Mouse (Mus musculus): ENCODE data around the gene Arfrp1. TPM values are rescaled to one million over a fixed set of nuclear protein-coding genes. Genes with fewer than 3 reads are reported as not detected.

The Arfrp1 gene
- polyA plus RNA-seq, 1 experiment, result 69.6 TPM

GRCm38 (mm10) chr2:181386663-181387210, 21.5 kb upstream of the Arfrp1 start:
- no peaks in the 10 kb centered on the region for H3K27me3 ChIP-seq (ENCODE audit: control insufficient read depth, insufficient read depth, low read length)
- DNase-seq, result no peak
- H3K4me1 ChIP-seq (replicated peaks; ENCODE audit: control insufficient read depth, insufficient read depth, low read length), result peaks cover under 1% of the 10 kb centered on the region; the same call in 1 of the 2 replicates
- 93% methylated on average over 4 of the region's 4 CpGs for WGBS
- no peak overlapping the region for H3K4me3 ChIP-seq (ENCODE audit: control insufficient read depth, insufficient read depth, low read length)
- no peak overlapping the region for H3K27ac ChIP-seq (ENCODE audit: control insufficient read depth, insufficient read depth, low read length)
- peaks cover 15% of the 10 kb centered on the region for H3K36me3 ChIP-seq (ENCODE audit: control insufficient read depth, insufficient read depth, low read length)
- no peak for TF ChIP-seq POLR2A (IDR thresholded peaks at IDR 0.05; ENCODE audit: control insufficient read depth, extremely low read depth, insufficient read depth, low read length, poor library complexity)

- TF ChIP-seq CTCF (IDR thresholded peaks at IDR 0.05; ENCODE audit: borderline replicate concordance, control insufficient read depth, extremely low read depth, insufficient read depth, low read length, poor library complexity), result no peak
- TF ChIP-seq POLR2A (IDR thresholded peaks at IDR 0.05; ENCODE audit: control insufficient read depth, extremely low read depth, insufficient read depth, low read length, poor library complexity), result no peak
- H3K4me3 ChIP-seq (ENCODE audit: control insufficient read depth, insufficient read depth, low read length), result no peak overlapping the region
- DNase-seq, result no peak
- peaks cover 5% of the 10 kb centered on the region for H3K4me1 ChIP-seq (replicated peaks; ENCODE audit: control insufficient read depth, insufficient read depth, low read length)
- H3K27me3 ChIP-seq (ENCODE audit: control insufficient read depth, insufficient read depth, low read length), result no peaks in the 10 kb centered on the region
- peaks cover 15% of the 10 kb centered on the region for H3K36me3 ChIP-seq (ENCODE audit: control insufficient read depth, insufficient read depth, low read length)
- H3K27ac ChIP-seq (ENCODE audit: control insufficient read depth, insufficient read depth, low read length), result no peak overlapping the region
- 93% methylated on average over 3 of the region's 3 CpGs for WGBS
These were observed 20.7 kb upstream of the Arfrp1 start for GRCm38 (mm10) chr2:181385885-181386284.

- Histone ChIP-seq H3K4me3 (ENCODE audit: control insufficient read depth, insufficient read depth, low read length) (no peak overlapping the region), H3K36me3 (ENCODE audit: control insufficient read depth, insufficient read depth, low read length) (peaks cover 18% of the 10 kb centered on the region), H3K27ac (ENCODE audit: control insufficient read depth, insufficient read depth, low read length) (no peak overlapping the region), H3K27me3 (ENCODE audit: control insufficient read depth, insufficient read depth, low read length) (no peaks in the 10 kb centered on the region), H3K4me1 (replicated peaks; ENCODE audit: control insufficient read depth, insufficient read depth, low read length) (peaks cover 10% of the 10 kb centered on the region)
- no peak for TF ChIP-seq POLR2A (IDR thresholded peaks at IDR 0.05; ENCODE audit: control insufficient read depth, extremely low read depth, insufficient read depth, low read length, poor library complexity)
- TF ChIP-seq CTCF (IDR thresholded peaks at IDR 0.05; ENCODE audit: borderline replicate concordance, control insufficient read depth, extremely low read depth, insufficient read depth, low read length, poor library complexity), result no peak
- WGBS, result 93% methylated on average over 4 of the region's 4 CpGs
- DNase-seq, result no peak
These were observed 19.8 kb upstream of the Arfrp1 start for GRCm38 (mm10) chr2:181384919-181385391.

DNA sequence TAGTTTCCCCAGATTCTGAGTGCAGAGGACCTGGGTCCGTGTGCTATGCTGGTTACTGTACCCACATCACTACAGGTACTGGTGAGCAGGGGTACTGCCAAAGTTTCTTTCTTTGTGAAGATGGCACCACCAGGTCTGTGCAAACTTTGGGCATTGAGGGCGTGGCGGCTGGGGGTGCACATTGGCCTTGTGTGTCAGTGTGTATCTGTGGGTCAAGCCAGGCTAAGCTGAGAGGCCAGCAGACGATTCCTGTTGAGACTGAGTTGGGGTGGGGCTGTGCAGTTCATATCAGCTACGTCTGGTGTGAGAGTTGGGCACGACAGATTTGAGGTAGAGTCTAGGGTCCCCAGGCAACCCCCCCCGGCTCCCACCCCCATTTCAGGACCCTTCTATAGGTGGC, 19.3 kb upstream of the Arfrp1 start:
- no peak for DNase-seq
- H3K27ac ChIP-seq (ENCODE audit: control insufficient read depth, insufficient read depth, low read length), result no peak overlapping the region
- WGBS, result 95% methylated on average over 7 of the region's 7 CpGs
- no peak overlapping the region for H3K4me3 ChIP-seq (ENCODE audit: control insufficient read depth, insufficient read depth, low read length)
- H3K27me3 ChIP-seq (ENCODE audit: control insufficient read depth, insufficient read depth, low read length), result no peaks in the 10 kb centered on the region
- H3K36me3 ChIP-seq (ENCODE audit: control insufficient read depth, insufficient read depth, low read length), result peaks cover 23% of the 10 kb centered on the region
- H3K4me1 ChIP-seq (replicated peaks; ENCODE audit: control insufficient read depth, insufficient read depth, low read length), result peaks cover 10% of the 10 kb centered on the region
- TF ChIP-seq CTCF (IDR thresholded peaks at IDR 0.05; ENCODE audit: borderline replicate concordance, control insufficient read depth, extremely low read depth, insufficient read depth, low read length, poor library complexity) (no peak), POLR2A (IDR thresholded peaks at IDR 0.05; ENCODE audit: control insufficient read depth, extremely low read depth, insufficient read depth, low read length, poor library complexity) (no peak)

- Histone ChIP-seq H3K4me3 (ENCODE audit: control insufficient read depth, insufficient read depth, low read length) (peak overlapping the region; percentile 50), H3K27ac (ENCODE audit: control insufficient read depth, insufficient read depth, low read length) (no peak overlapping the region), H3K4me1 (replicated peaks; ENCODE audit: control insufficient read depth, insufficient read depth, low read length) (peaks cover 16% of the 10 kb centered on the region), H3K36me3 (ENCODE audit: control insufficient read depth, insufficient read depth, low read length) (peaks cover 33% of the 10 kb centered on the region), H3K27me3 (ENCODE audit: control insufficient read depth, insufficient read depth, low read length) (no peaks in the 10 kb centered on the region)
- TF ChIP-seq POLR2A (IDR thresholded peaks at IDR 0.05; ENCODE audit: control insufficient read depth, extremely low read depth, insufficient read depth, low read length, poor library complexity) (no peak), CTCF (IDR thresholded peaks at IDR 0.05; ENCODE audit: borderline replicate concordance, control insufficient read depth, extremely low read depth, insufficient read depth, low read length, poor library complexity) (no peak)
- DNase-seq, result no peak
- WGBS, result 89% methylated on average over 6 of the region's 6 CpGs
These were observed 16.6 kb upstream of the Arfrp1 start for GRCm38 (mm10) chr2:181381631-181382306.

GRCm38 (mm10) chr2:181381107-181381506, 15.9 kb upstream of the Arfrp1 start:
- H3K4me3 ChIP-seq (ENCODE audit: control insufficient read depth, insufficient read depth, low read length), result peak overlapping the region; percentile 50
- H3K36me3 ChIP-seq (ENCODE audit: control insufficient read depth, insufficient read depth, low read length), result peaks cover 32% of the 10 kb centered on the region

More at GRCm38 (mm10) chr2:181381107-181381506, 15.9 kb upstream of the Arfrp1 start:
- peaks cover 16% of the 10 kb centered on the region for H3K4me1 ChIP-seq (replicated peaks; ENCODE audit: control insufficient read depth, insufficient read depth, low read length)
- TF ChIP-seq CTCF (IDR thresholded peaks at IDR 0.05; ENCODE audit: borderline replicate concordance, control insufficient read depth, extremely low read depth, insufficient read depth, low read length, poor library complexity) (no peak), POLR2A (IDR thresholded peaks at IDR 0.05; ENCODE audit: control insufficient read depth, extremely low read depth, insufficient read depth, low read length, poor library complexity) (no peak)
- no peak overlapping the region for H3K27ac ChIP-seq (ENCODE audit: control insufficient read depth, insufficient read depth, low read length)
- 17% methylated on average over 5 of the region's 5 CpGs for WGBS
- peak; percentile 44 for DNase-seq
- no peaks in the 10 kb centered on the region for H3K27me3 ChIP-seq (ENCODE audit: control insufficient read depth, insufficient read depth, low read length)
